Mouse (Mus musculus) v-Abl transformed pro-B cells (cell line): ENCODE data around the gene Ncaph.
"Not testable (repeated sequence)": the region's sequence is repeated elsewhere in the genome, so short reads cannot be mapped to it uniquely, and the experiment has no call there.

Source experiments
- in situ Hi-C, 2 experiments: fragments of 400-800 bp; cut with MboI; formaldehyde crosslinking; loops; one replicate each; pipeline ENCODE4 v1.15.1; 2025; ENCODE audit not compliant: unreplicated experiment in 2 of 2

Ncaph gene

GRCm38 (mm10) chr2:127090151-127090550 lies 43.6 kb downstream of the Ncaph start:
- in situ Hi-C loops: not testable (repeated sequence)

- in situ Hi-C loops: no loop called here
These were observed 47.5 kb downstream of the Ncaph start for GRCm38 (mm10) chr2:127086235-127086634.

- in situ Hi-C loops: no loop called here
These were observed 53.0 kb downstream of the Ncaph start for GRCm38 (mm10) chr2:127080591-127081218.

GRCm38 (mm10) chr2:127079881-127080590 lies 53.7 kb downstream of the Ncaph start:
- in situ Hi-C loops: no loop called here

- in situ Hi-C loops: not testable (repeated sequence)
These were observed 54.7 kb downstream of the Ncaph start for GRCm38 (mm10) chr2:127079066-127079465.

- in situ Hi-C loops: no loop called here
These were observed 56.1 kb downstream of the Ncaph start for GRCm38 (mm10) chr2:127077611-127078010.

- in situ Hi-C loops: no loop called here
These were observed 59.6 kb downstream of the Ncaph start for GRCm38 (mm10) chr2:127074116-127074515.

- in situ Hi-C loops: no loop called here
These were observed 62.9 kb downstream of the Ncaph start for GRCm38 (mm10) chr2:127070879-127071278.

- in situ Hi-C loops: no loop called here
These were observed 63.3 kb downstream of the Ncaph start, which contains the start of gene Blvra for GRCm38 (mm10) chr2:127070435-127070841. Blvra (plus strand) TSS chr2:127070665.

- in situ Hi-C loops: no loop called here
These were observed 63.8 kb downstream of the Ncaph start for GRCm38 (mm10) chr2:127069781-127070434.

- in situ Hi-C loops: no loop called here
These were observed 64.9 kb downstream of the Ncaph start for GRCm38 (mm10) chr2:127068806-127069205.

- in situ Hi-C loops: no loop called here
These were observed 72.3 kb downstream of the Ncaph start for GRCm38 (mm10) chr2:127061471-127061870.
